Comparison of ENCODE assay signal across 8 mouse cellular contexts in genomic region chr5:110109991-110110441, GRCm38 (mm10). TPM values are rescaled to one million over a fixed set of nuclear protein-coding genes. Genes with fewer than 3 reads are reported as not detected.
DNase-seq lines count a peak whose midpoint lies in the region; ATAC-seq lines count a peak whose summit lies in the region.

Gene Zfp605 (plus strand): TSS chr5:110110092.

- H3K9ac ChIP-seq in hindbrain, embryonic 11.5 days (ENCODE audit: low read depth, low read length) = peak within 1 kb of the TSS; percentile 73
- peak within 1 kb of the TSS; percentile 58 for H3K9ac ChIP-seq in lung, embryonic 16.5 days (ENCODE audit: low read length)

- no peaks in the 10 kb centered on the region for H3K27me3 ChIP-seq in hindbrain, embryonic 11.5 days (ENCODE audit: control insufficient read depth, insufficient read depth, low read length)
- no peaks in the 10 kb centered on the region for H3K27me3 ChIP-seq in lung, embryonic 16.5 days (ENCODE audit: control insufficient read depth, insufficient read depth, low read depth, low read length)

- peaks cover 10% of the 10 kb centered on the region for H3K36me3 ChIP-seq in hindbrain, embryonic 11.5 days (ENCODE audit: control insufficient read depth, insufficient read depth, low read length)
- H3K36me3 ChIP-seq in lung, embryonic 16.5 days (ENCODE audit: control insufficient read depth, insufficient read depth, low read length) = peaks cover 20% of the 10 kb centered on the region

- peak within 1 kb of the TSS; percentile 66 for H3K4me2 ChIP-seq in hindbrain, embryonic 11.5 days (replicated peaks; ENCODE audit: low read depth, low read length)
- H3K4me2 ChIP-seq in lung, embryonic 16.5 days (ENCODE audit: low read depth, low read length) = peak within 1 kb of the TSS; percentile 69

- DNase-seq in Muller cell, postnatal 12 days (ENCODE audit: inconsistent ontology term) = peak; percentile 80
- DNase-seq in cerebellum, adult 9-10 months = peak; percentile 96
- peak; percentile 94 to 96 for DNase-seq in frontal cortex, adult 2 months (ENCODE audit: extremely low spot score in 1 of 2, low spot score in 1 of 2)
- DNase-seq in hindbrain, embryonic 11.5 days (ENCODE audit: low spot score) = peak; percentile 91
- peak; percentile 95 for DNase-seq in layer of hippocampus, adult 9-11 months
- peak; percentile 82 for DNase-seq in ovary, postnatal 10 days (ENCODE audit: low spot score)
- DNase-seq in thymus, postnatal 0 days (ENCODE audit: low spot score) = peak; percentile 91

- peak within 1 kb of the TSS; percentile 53 for H3K4me3 ChIP-seq in hindbrain, embryonic 11.5 days (ENCODE audit: low read depth, low read length)
- H3K4me3 ChIP-seq in lung, embryonic 16.5 days (ENCODE audit: low read length) = peak within 1 kb of the TSS; percentile 53

- ATAC-seq in hindbrain, embryonic 11.5 days (ENCODE audit: low FRiP score) = peak; percentile 61
- ATAC-seq in lung, embryonic 16.5 days (ENCODE audit: low read depth) = peak; percentile 35

- WGBS in hindbrain, embryonic 11.5 days = under 1% methylated on average over 12 of the region's 12 CpGs
- WGBS in lung, embryonic 16.5 days = under 1% methylated on average over 12 of the region's 12 CpGs

- no peaks in the 10 kb centered on the region for H3K9me3 ChIP-seq in hindbrain, embryonic 11.5 days (ENCODE audit: control insufficient read depth, low read length)
- H3K9me3 ChIP-seq in lung, embryonic 16.5 days (ENCODE audit: control insufficient read depth, low read length) = peaks cover 2% of the 10 kb centered on the region; the same call in 1 of the 2 replicates

- H3K27ac ChIP-seq in hindbrain, embryonic 11.5 days (ENCODE audit: low read depth, low read length) = peak within 1 kb of the TSS; percentile 77
- peak within 1 kb of the TSS; percentile 65 for H3K27ac ChIP-seq in lung, embryonic 16.5 days (ENCODE audit: low read length)

- 0 out of 2 replicates have a peak, but pooled peaks cover 2% of the 10 kb centered on the region for H3K4me1 ChIP-seq in hindbrain, embryonic 11.5 days (replicated peaks; ENCODE audit: control insufficient read depth, insufficient read depth, low read length)
- H3K4me1 ChIP-seq in lung, embryonic 16.5 days (replicated peaks; ENCODE audit: control insufficient read depth, insufficient read depth, low read length) = peaks cover 13% of the 10 kb centered on the region

RNA-seq across cellular contexts. Expression of gene Zfp605, which starts in this region (rescaled TPM):
- 6.9 and 8.6 TPM in 2 replicates for polyA plus RNA-seq in frontal cortex, adult 2 months (2012; rRNA removed)
- polyA plus RNA-seq in hindbrain, embryonic 11.5 days (2014; fragmentation: Nextera tagmentation; extraction: Ambion mirVana) = 8.6 and 10.7 TPM in 2 replicates
- 3.6 and 3.7 TPM in 2 replicates for polyA plus RNA-seq in lung, embryonic 16.5 days (2015; fragmentation: Nextera tagmentation; extraction: Ambion mirVana)
- polyA plus RNA-seq in thymus, postnatal 0 days (2015; fragmentation: Nextera tagmentation; extraction: Ambion mirVana) = 4.9 and 5.8 TPM in 2 replicates

Comparison
In these comparisons a context has a peak if more than half of its experiments do, and no peak if none do; other contexts are left out.
1. Peak in every context shown above with its lines: DNase-seq, ATAC-seq, H3K4me3 ChIP-seq and H3K27ac ChIP-seq.